9 mouse cellular contexts compared by ENCODE assay signal in the genomic region with DNA sequence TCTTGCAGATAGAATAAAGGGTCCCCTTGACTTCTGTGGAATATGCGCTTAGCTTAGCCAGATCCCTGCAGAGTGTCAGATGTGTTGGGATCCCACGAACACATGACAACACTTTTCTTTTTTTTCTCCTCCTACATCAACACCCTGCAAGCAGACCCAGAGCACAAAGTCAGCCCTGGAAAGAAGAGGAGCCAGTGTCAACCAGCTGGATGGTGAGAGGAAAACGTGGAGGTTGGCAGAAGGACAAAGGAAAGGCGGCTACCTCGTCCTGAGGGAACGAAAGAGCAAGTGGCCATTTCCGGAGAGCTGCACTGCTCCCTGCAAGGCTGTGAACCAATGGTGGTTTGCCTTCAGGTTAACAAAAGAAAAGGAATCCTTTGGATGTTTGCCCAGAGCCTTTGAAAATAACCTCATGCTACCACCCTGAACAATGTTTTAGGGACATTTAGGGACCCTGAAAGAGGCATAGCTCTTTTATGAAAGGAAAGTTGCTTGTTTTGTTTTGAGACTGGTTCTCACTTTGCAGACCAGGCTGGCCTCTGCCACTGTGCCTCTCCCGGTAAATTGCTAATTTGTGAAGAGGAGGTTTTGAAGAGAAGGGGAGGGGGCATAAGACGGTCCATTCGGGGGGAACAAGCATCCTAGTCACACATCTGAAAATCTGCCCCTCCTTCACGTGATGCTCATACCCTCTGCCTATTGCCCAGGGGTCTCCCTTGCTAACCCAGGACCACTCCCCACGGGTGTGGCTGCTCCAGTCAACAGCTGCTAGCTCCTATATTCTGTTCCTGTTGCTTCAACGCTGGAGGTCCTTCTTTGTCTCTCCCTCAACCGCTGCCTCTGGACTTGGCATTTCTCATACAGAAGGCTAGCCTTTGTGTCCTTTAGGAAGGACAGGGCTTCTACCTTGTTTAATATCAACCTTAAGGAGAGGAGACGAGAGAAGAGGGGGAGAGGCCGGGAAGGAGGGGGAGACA. TPM values are rescaled to one million over a fixed set of nuclear protein-coding genes. Genes with fewer than 3 reads are reported as not detected.
A peak's percentile ranks its signal among the peaks of the same experiment; 100 is the strongest.
DNase-seq lines count a peak whose midpoint lies in the region; ATAC-seq and TF ChIP-seq lines count a peak whose summit lies in the region.
"Had no signal": no experiment of that assay in that cellular context is flagged by ENCODE, and none has a peak within 500 bp of the region (broad histone marks: within the 10 kb centered on the region; RNA-seq: fewer than 3 reads in every experiment).

No protein-coding gene starts in this region.

- DNase-seq in layer of hippocampus, adult 2 months (ENCODE audit: low spot score in 2 of 2) = peak in 1 of 2 experiments; percentile 24
- DNase-seq in layer of hippocampus, adult 9-11 months = no peak
- DNase-seq in cerebellum, adult 9-10 months = peak; percentile 74
- peak; percentile 57 for DNase-seq in heart, adult 8-10 months (ENCODE audit: low spot score)
- DNase-seq in midbrain, embryonic 14.5 days = peak; percentile 70
- no peak for DNase-seq in natural killer cell, adult 2 months (ENCODE audit: low spot score in 2 of 2)

- no peaks in the 10 kb centered on the region for H3K36me3 ChIP-seq in kidney, embryonic 15.5 days
- no peaks in the 10 kb centered on the region for H3K36me3 ChIP-seq in midbrain, embryonic 14.5 days (ENCODE audit: control insufficient read depth, insufficient read depth, low read length)

- H3K4me2 ChIP-seq in kidney, embryonic 15.5 days = peak overlapping the region; percentile 80
- H3K4me2 ChIP-seq in midbrain, embryonic 14.5 days (ENCODE audit: low read length) = peak overlapping the region; percentile 68

- peak overlapping the region; percentile 38; the same call in 1 of the 2 replicates for H3K9ac ChIP-seq in kidney, embryonic 15.5 days
- H3K9ac ChIP-seq in midbrain, embryonic 14.5 days (replicated peaks; ENCODE audit: low read length) = peak overlapping the region; percentile 27

- H3K4me1 ChIP-seq in kidney, embryonic 15.5 days = peaks cover 44% of the 10 kb centered on the region
- H3K4me1 ChIP-seq in midbrain, embryonic 14.5 days (ENCODE audit: control insufficient read depth, insufficient read depth, low read length) = peaks cover 42% of the 10 kb centered on the region

- no peaks in the 10 kb centered on the region for H3K9me3 ChIP-seq in kidney, embryonic 15.5 days (replicated peaks)
- no peaks in the 10 kb centered on the region for H3K9me3 ChIP-seq in midbrain, embryonic 14.5 days (ENCODE audit: control insufficient read depth, low read length)

- WGBS in kidney, embryonic 15.5 days = 17% methylated on average over 16 of the region's 16 CpGs
- 6% methylated on average over 16 of the region's 16 CpGs for WGBS in midbrain, embryonic 14.5 days

- 0 out of 2 replicates have a peak, but pooled peaks have one; percentile 10 for ATAC-seq in kidney, embryonic 15.5 days (replicated peaks; ENCODE audit: low FRiP score)
- ATAC-seq in midbrain, embryonic 14.5 days (ENCODE audit: low FRiP score, low TSS enrichment) = peak; percentile 44; the same call in 1 of the 2 replicates
- ATAC-seq in erythroblast, adult 5-6 weeks (replicated peaks; ENCODE audit: low FRiP score, poor library complexity, severe bottlenecking) = no peak

- no peak for TF ChIP-seq CTCF in layer of hippocampus, adult 2 months (conservative IDR thresholded peaks at IDR 0.05)

- H3K27ac ChIP-seq in layer of hippocampus, adult 2 months = peak overlapping the region; percentile 98
- peak overlapping the region; percentile 89; the same call in 1 of the 2 replicates for H3K27ac ChIP-seq in kidney, embryonic 15.5 days
- peak overlapping the region; percentile 90 for H3K27ac ChIP-seq in midbrain, embryonic 14.5 days (replicated peaks; ENCODE audit: low read depth, low read length)

- no peaks in the 10 kb centered on the region for H3K27me3 ChIP-seq in kidney, embryonic 15.5 days
- H3K27me3 ChIP-seq in midbrain, embryonic 14.5 days (ENCODE audit: control insufficient read depth, insufficient read depth, low read length) = no peaks in the 10 kb centered on the region
- H3K27me3 ChIP-seq: Patski had no signal

- peak overlapping the region; percentile 26 for H3K4me3 ChIP-seq in layer of hippocampus, adult 2 months
- peak overlapping the region; percentile 15; the same call in 1 of the 2 replicates for H3K4me3 ChIP-seq in kidney, embryonic 15.5 days (replicated peaks)
- H3K4me3 ChIP-seq in midbrain, embryonic 14.5 days (replicated peaks; ENCODE audit: low read depth, low read length) = no peak overlapping the region

RNA-seq across cellular contexts. Expression of gene Ndufb4, which starts 29.2 kb away (rescaled TPM):
- total RNA-seq in layer of hippocampus, adult 2 months (2021) = 10 to 100 TPM; 83.1 to 94.7 TPM
- 100 to 1,000 TPM; 162 to 263 (median 197) TPM for total RNA-seq in heart, adult 8-10 months (2022)
- 57.1 and 74.5 TPM in 2 replicates for polyA plus RNA-seq in kidney, embryonic 15.5 days (2015; fragmentation: Nextera tagmentation; extraction: Ambion mirVana)
- 68.6 and 76.9 TPM in 2 replicates for polyA plus RNA-seq in midbrain, embryonic 14.5 days (2014; fragmentation: Nextera tagmentation; extraction: Ambion mirVana)
- total RNA-seq in erythroblast, adult 5-6 weeks (2015; ENCODE audit: low replicate concordance) = 15.7 and 28.2 TPM in 2 replicates
- 0.42 and 8.2 TPM in 2 replicates for total RNA-seq in erythroblast, adult 5-6 weeks (2017; ENCODE audit: low replicate concordance)

Comparison
In these comparisons a context has a peak if more than half of its experiments do, and no peak if none do; other contexts are left out.
1. DNase-seq: peak in cerebellum, adult 9-10 months (single experiment), heart, adult 8-10 months (single experiment) and midbrain, embryonic 14.5 days (single experiment); none in layer of hippocampus, adult 9-11 months (single experiment) and natural killer cell, adult 2 months (0 of 2).
2. Peak in every context shown above with its lines, with median percentiles within 50 percentile points of each other: H3K27ac ChIP-seq.